Comparison of ENCODE assay signal across 29 mouse cellular contexts in genomic region chr12:29916807-29917206, GRCm38 (mm10). TPM values are rescaled to one million over a fixed set of nuclear protein-coding genes. Genes with fewer than 3 reads are reported as not detected.
DNase-seq lines count a peak whose midpoint lies in the region; ATAC-seq and TF ChIP-seq lines count a peak whose summit lies in the region.
"Had no signal": no experiment of that assay in that cellular context is flagged by ENCODE, and none has a peak within 500 bp of the region (broad histone marks: within the 10 kb centered on the region; RNA-seq: fewer than 3 reads in every experiment).

No protein-coding gene starts in this region.

- TF ChIP-seq CTCF in hindbrain, postnatal 0 days (IDR thresholded peaks at IDR 0.05; ENCODE audit: low read depth) = no peak

- peaks cover 22% of the 10 kb centered on the region for H3K36me3 ChIP-seq in hindbrain, postnatal 0 days (ENCODE audit: insufficient read depth, low read length)
- peaks cover 87% of the 10 kb centered on the region for H3K36me3 ChIP-seq in hindbrain, embryonic 13.5 days
- H3K36me3 ChIP-seq in myocyte (ENCODE audit: control insufficient read depth, insufficient read depth) = no peaks in the 10 kb centered on the region
- H3K36me3 ChIP-seq: embryonic facial prominence, embryonic 12.5 days; forebrain, embryonic 10.5 days; heart, embryonic 10.5 days; heart, embryonic 15.5 days; liver, embryonic 12.5 days had no signal

- no peaks in the 10 kb centered on the region for H3K4me1 ChIP-seq in hindbrain, postnatal 0 days (ENCODE audit: insufficient read depth, low read length)
- H3K4me1 ChIP-seq in hindbrain, embryonic 13.5 days (replicated peaks) = no peaks in the 10 kb centered on the region
- H3K4me1 ChIP-seq: embryonic facial prominence, embryonic 12.5 days; forebrain, embryonic 10.5 days; heart, embryonic 10.5 days; heart, embryonic 15.5 days; liver, embryonic 12.5 days had no signal

- H3ac ChIP-seq in myocyte (ENCODE audit: control insufficient read depth, insufficient read length) = no peak overlapping the region

- no peak overlapping the region for H3K4me3 ChIP-seq in hindbrain, postnatal 0 days (ENCODE audit: low read length)
- H3K4me3 ChIP-seq in hindbrain, embryonic 13.5 days = no peak overlapping the region
- H3K4me3 ChIP-seq in myocyte = no peak overlapping the region
- H3K4me3 ChIP-seq: embryonic facial prominence, embryonic 12.5 days; forebrain, embryonic 10.5 days; heart, embryonic 10.5 days; heart, embryonic 15.5 days; liver, embryonic 12.5 days had no signal

- TF ChIP-seq POLR2A in myocyte (IDR thresholded peaks at IDR 0.05; ENCODE audit: insufficient read length, low read depth) = no peak

- 77% methylated on average over 6 of the region's 6 CpGs for WGBS in hindbrain, postnatal 0 days
- WGBS in hindbrain, embryonic 13.5 days = 84% methylated on average over 6 of the region's 6 CpGs

- H3K27me3 ChIP-seq in hindbrain, postnatal 0 days (ENCODE audit: insufficient read depth, low read length) = no peaks in the 10 kb centered on the region
- no peaks in the 10 kb centered on the region for H3K27me3 ChIP-seq in hindbrain, embryonic 13.5 days
- H3K27me3 ChIP-seq in myocyte (ENCODE audit: control insufficient read depth, insufficient read depth, insufficient read length) = no peaks in the 10 kb centered on the region
- H3K27me3 ChIP-seq: embryonic facial prominence, embryonic 12.5 days; heart, embryonic 15.5 days; liver, embryonic 12.5 days had no signal

- H3K9me3 ChIP-seq in hindbrain, postnatal 0 days (ENCODE audit: low read length) = no peaks in the 10 kb centered on the region
- H3K9me3 ChIP-seq in hindbrain, embryonic 13.5 days = no peaks in the 10 kb centered on the region
- H3K9me3 ChIP-seq: embryonic facial prominence, embryonic 12.5 days; forebrain, embryonic 10.5 days; heart, embryonic 10.5 days; heart, embryonic 15.5 days; liver, embryonic 12.5 days had no signal

- no peak overlapping the region for H3K4me2 ChIP-seq in hindbrain, postnatal 0 days (ENCODE audit: low read depth, low read length)
- H3K4me2 ChIP-seq in hindbrain, embryonic 13.5 days = no peak overlapping the region
- no peak overlapping the region for H3K4me2 ChIP-seq in myocyte (ENCODE audit: low read depth)
- H3K4me2 ChIP-seq: embryonic facial prominence, embryonic 12.5 days; heart, embryonic 15.5 days; liver, embryonic 12.5 days; midbrain, embryonic 11.5 days had no signal

- no peak overlapping the region for H3K9ac ChIP-seq in hindbrain, postnatal 0 days (replicated peaks; ENCODE audit: low read length)
- H3K9ac ChIP-seq in hindbrain, embryonic 13.5 days = no peak overlapping the region
- H3K9ac ChIP-seq: embryonic facial prominence, embryonic 12.5 days; heart, embryonic 15.5 days; liver, embryonic 12.5 days; liver, postnatal 0 days had no signal

- ATAC-seq in hindbrain, postnatal 0 days = 0 out of 2 replicates have a peak, but pooled peaks have one; percentile 36
- ATAC-seq in hindbrain, embryonic 13.5 days (ENCODE audit: low FRiP score) = no peak
- ATAC-seq: CD4-positive, CD25-positive, alpha-beta regulatory T cell, adult 4 months; inflammation-experienced regulatory T-cells, adult 6 months; liver, embryonic 12.5 days; liver, postnatal 0 days had no signal

- H3K79me2 ChIP-seq in myocyte (ENCODE audit: control insufficient read depth, insufficient read depth) = no peaks in the 10 kb centered on the region

- no peak overlapping the region for H3K27ac ChIP-seq in hindbrain, postnatal 0 days
- no peak overlapping the region for H3K27ac ChIP-seq in hindbrain, embryonic 13.5 days
- H3K27ac ChIP-seq: embryonic facial prominence, embryonic 12.5 days; forebrain, embryonic 10.5 days; heart, embryonic 10.5 days; heart, embryonic 15.5 days; liver, embryonic 12.5 days; stomach, postnatal 0 days had no signal

- peak; percentile 30 to 37 for DNase-seq in cerebellum, postnatal 14 days
- no peak for DNase-seq in cerebellum, postnatal 36 days
- peak; percentile 37 for DNase-seq in hindbrain, postnatal 0 days (ENCODE audit: low spot score)
- DNase-seq in brain, adult 2 months (ENCODE audit: low read depth, low spot score) = peak; percentile 64
- no peak for DNase-seq in thymus, postnatal 0 days (ENCODE audit: low spot score)
- DNase-seq: adrenal gland, postnatal 14 days; gastrocnemius, postnatal 25 days; heart, adult 11 months; kidney, adult 11 months; kidney, postnatal 14 days; left cerebral cortex, postnatal 4 days; liver, postnatal 0 days; lung, postnatal 36 days; right cerebral cortex, adult 18-20 months; spleen, adult 18-20 months; thymus, adult 18-20 months; thymus, postnatal 4 days had no signal

TF ChIP-seq in myocyte, 11 proteins besides CTCF, POLR2A, EP300 and RAD21:
- TF ChIP-seq MAX (IDR thresholded peaks at IDR 0.05; ENCODE audit: low read depth) (no peak), REST (IDR thresholded peaks at IDR 0.05; ENCODE audit: insufficient read depth, insufficient read length) (no peak), MYOD1 (IDR thresholded peaks at IDR 0.05; ENCODE audit: control insufficient read depth in 1 of 3, insufficient read length in 2 of 3, low read depth in 2 of 3) (peak in 2 of 3 experiments; percentile 86 to 94), TCF3 (IDR thresholded peaks at IDR 0.05; ENCODE audit: insufficient read length, low read depth) (peak; percentile 44), SRF (IDR thresholded peaks at IDR 0.05; ENCODE audit: control insufficient read depth, insufficient read length, low read depth) (no peak), TCF12 (IDR thresholded peaks at IDR 0.05; ENCODE audit: insufficient read depth, poor library complexity, severe bottlenecking) (peak; percentile 62), MYOG (IDR thresholded peaks at IDR 0.05; ENCODE audit: control insufficient read depth in 1 of 3, insufficient read depth in 1 of 3, insufficient read length in 2 of 3, low read depth in 2 of 3) (peak in 1 of 3 experiments; percentile 64), POLR2AphosphoS2 (IDR thresholded peaks at IDR 0.05; ENCODE audit: insufficient read length, low read depth) (no peak)

RNA-seq across cellular contexts. Expression of gene Pxdn, which starts 20.6 kb away (rescaled TPM):
- total RNA-seq in hindbrain, postnatal 0 days (2014; rRNA removed) = 68.8 and 72.1 TPM in 2 replicates
- polyA plus RNA-seq in hindbrain, postnatal 0 days (2015; fragmentation: Nextera tagmentation; extraction: Ambion mirVana) = 15.4 and 15.7 TPM in 2 replicates
- 43.1 and 46.9 TPM in 2 replicates for polyA plus RNA-seq in hindbrain, embryonic 13.5 days (2015; fragmentation: Nextera tagmentation; extraction: Ambion mirVana)
- polyA plus RNA-seq in myocyte (2012; fragmentation: generic; extraction: Trizol) = 50.5 TPM
- polyA plus RNA-seq in thymus, postnatal 0 days (2015; fragmentation: Nextera tagmentation; extraction: Ambion mirVana) = 6.8 and 6.9 TPM in 2 replicates
- total RNA-seq: megakaryocyte, adult 5-6 weeks had no signal
- polyA plus RNA-seq: CD4-positive, CD25-positive, alpha-beta regulatory T cell, adult 4 months; inflammation-experienced regulatory T-cells, adult 6 months had no signal

Comparison
In these comparisons a context has a peak if more than half of its experiments do, and no peak if none do; other contexts are left out.
1. DNase-seq: peak in cerebellum, postnatal 14 days (2 of 2), hindbrain, postnatal 0 days (single experiment) and brain, adult 2 months (single experiment); none in cerebellum, postnatal 36 days (0 of 2) and thymus, postnatal 0 days (single experiment).